Mouse (Mus musculus): ENCODE measurements around the gene Pacsin3.

Pacsin3 gene

GRCm38 (mm10) chr2:91263692-91264660 is 8.2 kb downstream of the Pacsin3 start:
- DNase-seq: no peak

- peak; percentile 99 for DNase-seq
Observed at GRCm38 (mm10) chr2:91264711-91265681, 9.2 kb downstream of the Pacsin3 start, which contains the start of gene Arfgap2. Arfgap2 (plus strand) TSS chr2:91264974.

DNA sequence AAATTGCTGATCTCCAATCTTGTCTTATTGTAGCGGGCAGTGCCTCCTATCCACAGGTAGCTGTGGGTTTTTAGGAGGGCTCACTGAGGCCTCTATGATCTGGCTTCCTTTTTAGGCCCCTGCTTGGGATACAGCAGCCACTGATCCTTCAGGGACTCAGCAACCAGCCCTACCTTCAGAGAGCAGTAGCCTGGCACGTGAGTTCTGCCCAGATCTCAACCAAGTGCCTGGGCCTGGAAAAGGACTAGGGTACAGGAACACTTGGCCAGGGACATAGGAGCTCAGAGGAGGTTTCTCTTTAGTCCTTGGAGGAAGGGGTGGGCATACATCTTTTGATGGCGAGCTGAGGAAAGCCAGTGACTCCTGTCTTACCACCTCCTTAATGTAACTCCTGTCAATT is 12.3 kb downstream of the Pacsin3 start:
- no peak for DNase-seq

DNA sequence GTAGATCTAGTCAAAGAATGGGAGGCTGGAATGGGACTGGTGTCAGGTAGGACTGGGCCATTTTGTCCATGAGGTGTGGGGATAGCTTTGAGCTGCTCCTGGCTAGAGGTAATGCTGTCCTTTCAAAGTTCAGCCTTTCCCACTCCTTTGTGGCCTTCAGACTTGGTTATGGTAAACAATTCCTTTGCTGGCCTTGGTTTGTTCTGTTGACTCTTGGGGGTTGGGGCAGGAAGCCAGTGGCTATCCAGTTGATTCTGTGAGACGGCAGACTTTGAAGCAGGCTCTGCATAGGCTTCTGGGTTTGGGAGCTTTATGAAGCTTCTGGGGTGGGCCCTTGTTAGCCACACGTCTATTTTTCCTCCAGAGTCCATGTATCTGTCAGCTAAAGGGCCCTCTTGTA is 13.0 kb downstream of the Pacsin3 start:
- DNase-seq: no peak

DNA sequence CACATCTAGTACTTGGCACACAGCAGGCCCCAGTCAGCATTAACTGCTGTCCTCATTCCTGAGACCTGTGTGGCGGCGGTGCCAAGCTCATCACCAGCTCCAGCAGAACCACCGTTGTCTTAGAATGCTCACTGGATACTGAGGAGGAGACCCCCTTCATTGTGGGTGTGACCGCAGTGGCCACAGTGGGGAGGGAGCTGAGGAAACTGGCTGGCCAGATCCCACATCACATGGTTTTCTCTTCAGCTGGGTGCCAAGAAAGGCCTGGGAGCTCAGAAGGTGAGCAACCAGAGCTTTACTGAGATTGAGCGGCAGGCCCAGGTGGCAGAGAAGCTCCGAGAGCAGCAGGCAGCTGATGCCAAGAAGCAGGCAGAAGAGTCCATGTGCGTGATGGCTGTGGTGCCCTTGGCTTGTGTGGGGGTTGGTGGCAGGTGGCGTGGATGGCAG is 14.0 kb downstream of the Pacsin3 start:
- DNase-seq: no peak

GRCm38 (mm10) chr2:91278749-91279371 is 23.1 kb downstream of the Pacsin3 start:
- peak; percentile 77 for DNase-seq

DNA sequence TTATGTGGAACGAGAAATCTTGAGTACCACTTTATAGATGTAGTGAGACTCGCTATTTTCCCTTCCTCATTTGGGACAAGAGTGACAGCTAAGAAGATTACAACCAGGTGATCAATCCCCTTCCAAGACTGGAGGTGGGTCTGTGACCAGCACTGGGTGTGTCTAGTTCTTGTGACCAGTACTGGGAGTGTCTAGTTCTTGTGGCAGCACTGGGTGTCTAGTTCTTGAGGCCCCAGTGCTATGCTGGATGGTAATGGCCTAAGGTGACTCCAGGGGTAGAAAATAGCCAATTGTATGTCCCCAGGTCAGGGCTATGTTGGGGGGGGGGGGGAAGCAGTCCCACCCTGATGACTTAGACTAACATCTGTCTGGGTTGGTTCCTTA is 23.6 kb downstream of the Pacsin3 start:
- DNase-seq: no peak

GRCm38 (mm10) chr2:91281366-91281765 is 25.6 kb downstream of the Pacsin3 start:
- DNase-seq: no peak

- DNase-seq: no peak
Observed at GRCm38 (mm10) chr2:91283972-91284371, 28.2 kb downstream of the Pacsin3 start.

GRCm38 (mm10) chr2:91284375-91285199 is 28.8 kb downstream of the Pacsin3 start:
- peak; percentile 77 for DNase-seq

- peak; percentile 90 for DNase-seq
Observed at GRCm38 (mm10) chr2:91285885-91286505, 30.2 kb downstream of the Pacsin3 start.

DNA sequence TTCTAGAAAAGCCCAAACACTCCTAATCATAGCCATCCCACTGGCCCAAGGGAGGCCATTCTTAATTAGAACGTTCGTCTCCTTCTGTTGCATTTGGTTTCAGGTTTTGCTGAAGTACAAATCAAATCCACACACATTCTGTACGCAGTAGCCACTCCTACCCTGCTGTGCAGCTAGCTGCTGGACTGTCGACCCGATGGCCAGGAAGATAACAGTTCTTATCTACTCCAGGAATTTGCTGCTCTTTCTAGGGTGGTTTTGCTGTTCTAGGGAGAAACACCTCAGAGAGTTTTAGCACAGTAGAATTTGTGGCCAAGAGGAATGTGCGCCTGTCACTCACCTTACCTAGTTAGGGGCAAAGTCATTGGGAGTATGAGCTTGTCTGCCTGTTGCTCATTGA is 31.8 kb downstream of the Pacsin3 start:
- DNase-seq: no peak

DNA sequence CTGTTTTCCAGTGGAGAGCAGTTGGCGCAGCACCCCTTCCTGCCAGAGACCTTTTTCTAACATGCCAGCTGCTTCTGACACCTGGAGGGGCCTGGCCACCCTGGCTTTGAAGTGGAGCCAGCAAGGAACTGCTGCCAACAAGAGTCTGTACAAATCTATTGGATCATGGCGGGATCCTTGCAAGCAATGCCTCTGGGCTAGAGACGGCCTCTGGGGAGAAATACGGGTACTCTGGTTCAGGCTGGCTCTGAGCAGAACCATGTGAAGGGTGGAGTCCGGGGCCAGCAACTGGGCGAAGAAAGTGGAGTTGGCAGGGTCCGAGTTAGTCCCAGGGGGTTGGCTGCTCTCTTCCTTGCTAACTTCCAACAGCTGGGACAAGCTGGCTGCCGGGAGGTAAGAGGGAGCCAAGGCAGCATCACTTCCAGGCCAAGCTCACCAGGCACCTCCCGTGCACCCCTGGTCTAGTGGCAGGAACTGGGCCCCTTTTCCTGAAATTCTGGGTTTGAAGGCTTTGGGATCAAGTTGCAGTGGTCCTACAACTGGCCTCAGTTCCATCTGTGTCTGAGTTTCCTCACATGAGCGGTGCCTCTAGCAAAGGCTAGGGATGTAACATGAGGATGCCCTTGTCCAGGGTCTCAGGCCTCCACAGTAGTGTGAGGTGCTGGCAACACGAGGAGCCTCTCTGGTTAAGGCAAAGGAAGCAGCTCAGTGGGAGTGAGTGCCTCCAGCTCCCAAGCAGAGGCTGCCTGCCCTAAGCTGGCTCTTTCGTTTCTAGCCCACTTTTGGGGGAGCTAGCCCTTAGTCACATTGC is 35.6 kb downstream of the Pacsin3 start:
- peak; percentile 77 for DNase-seq

GRCm38 (mm10) chr2:91294226-91294625 is 38.5 kb downstream of the Pacsin3 start:
- no peak for DNase-seq

DNA sequence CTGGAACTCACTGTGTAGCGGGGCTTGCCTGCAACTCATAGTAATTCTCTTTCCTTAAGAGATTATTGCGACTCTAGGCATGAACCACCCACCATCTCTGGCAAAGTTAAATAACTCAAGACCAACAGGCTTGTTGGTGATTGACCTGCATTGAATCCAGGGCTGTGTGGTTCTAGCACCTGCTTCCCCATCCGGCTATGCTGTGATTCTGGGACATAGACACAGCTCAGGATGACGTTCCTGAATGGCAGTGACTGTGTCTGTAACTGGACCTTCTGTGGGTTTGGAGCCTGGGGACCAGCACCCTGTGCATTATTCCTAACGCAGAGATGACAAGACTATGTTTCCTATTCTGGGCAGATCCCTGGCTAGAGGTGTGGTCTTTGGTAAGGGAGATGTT is 40.1 kb downstream of the Pacsin3 start:
- DNase-seq: no peak

DNA sequence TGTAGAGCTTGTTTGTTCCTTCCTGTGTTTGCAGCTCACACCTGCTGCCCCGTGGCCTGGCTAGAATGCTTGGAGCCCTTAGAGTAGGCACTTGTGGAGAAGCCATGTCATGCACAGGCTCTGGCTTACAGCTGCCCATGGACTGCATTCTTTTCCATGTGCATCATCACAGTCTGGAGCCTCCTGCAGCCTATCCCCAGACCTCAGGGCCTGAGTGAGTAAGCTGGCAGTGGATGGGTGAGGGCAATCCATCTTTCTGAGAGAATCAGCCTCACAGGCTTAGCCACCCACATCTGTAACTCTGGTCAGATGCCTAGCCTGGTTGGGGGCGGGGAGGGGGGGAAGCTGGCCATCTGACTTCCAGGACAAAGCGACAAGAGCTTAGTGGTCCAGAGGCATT is 43.4 kb downstream of the Pacsin3 start:
- DNase-seq: peak; percentile 44

GRCm38 (mm10) chr2:91300784-91301183 is 45.0 kb downstream of the Pacsin3 start:
- no peak for DNase-seq

- DNase-seq: no peak
Observed at GRCm38 (mm10) chr2:91301836-91302235, 46.1 kb downstream of the Pacsin3 start.

DNA sequence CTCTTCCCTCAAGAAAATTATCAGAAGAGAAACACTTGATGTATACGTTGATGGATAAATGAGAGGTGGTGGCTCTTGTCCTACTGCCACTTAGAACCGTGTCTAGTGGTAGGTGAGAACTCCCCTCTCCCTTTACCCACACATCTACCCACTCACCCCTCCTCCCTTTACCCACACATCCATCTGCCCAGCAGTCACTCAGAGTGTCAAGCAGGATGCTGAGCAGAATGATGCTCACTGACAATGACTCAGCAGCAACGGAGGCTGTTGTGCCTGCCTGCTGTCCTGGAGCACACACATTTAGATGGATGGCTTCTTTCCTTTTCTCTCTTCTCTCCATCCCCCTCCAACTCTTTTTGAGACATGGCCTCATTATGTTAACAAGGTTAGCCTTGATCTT is 47.1 kb downstream of the Pacsin3 start:
- no peak for DNase-seq

- no peak for DNase-seq
Observed at GRCm38 (mm10) chr2:91305926-91306325, 50.2 kb downstream of the Pacsin3 start.

DNA sequence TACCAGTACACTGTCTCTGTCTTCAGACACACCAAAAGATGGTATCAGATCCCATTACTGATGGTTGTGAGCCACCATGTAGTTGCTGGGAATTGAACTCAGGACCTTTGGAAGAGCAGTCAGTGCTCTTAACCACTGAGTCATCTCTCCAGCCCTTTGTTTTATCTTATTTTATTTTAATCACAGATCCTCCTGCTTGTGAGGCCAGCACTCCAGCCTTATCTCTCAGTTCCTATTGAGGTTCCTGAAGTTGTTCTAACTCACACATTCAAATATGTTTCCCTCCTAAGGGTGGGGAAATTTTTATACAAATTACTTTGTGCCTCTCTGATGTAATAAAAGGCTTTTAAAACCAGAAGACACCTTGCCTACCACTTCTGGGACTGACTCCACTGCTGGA is 50.8 kb downstream of the Pacsin3 start:
- no peak for DNase-seq

All from lung, postnatal 10 days (tissue).